Mouse (Mus musculus): Measurements from ENCODE around the gene Sptlc3. TPM values are rescaled to one million over a fixed set of nuclear protein-coding genes. Genes with fewer than 3 reads are reported as not detected.

Sptlc3 gene
- polyA plus RNA-seq, 1 experiment from 2014 or later: not detected

- Histone ChIP-seq H3K27me3 (replicated peaks; ENCODE audit: control insufficient read depth, insufficient read depth, low read length) (0 out of 2 replicates have a peak, but pooled peaks cover 2% of the 10 kb centered on the region), H3K9me3 (replicated peaks; ENCODE audit: control insufficient read depth, low read length) (no peaks in the 10 kb centered on the region), H3K9ac (ENCODE audit: low read length) (no peak overlapping the region), H3K27ac (ENCODE audit: low read depth, low read length) (no peak overlapping the region), H3K4me2 (ENCODE audit: low read length) (no peak overlapping the region), H3K4me1 (ENCODE audit: control insufficient read depth, insufficient read depth, low read length) (no peaks in the 10 kb centered on the region), H3K36me3 (ENCODE audit: control insufficient read depth, insufficient read depth, low read length) (no peaks in the 10 kb centered on the region), H3K4me3 (ENCODE audit: low read depth, low read length) (no peak overlapping the region)
- DNase-seq (ENCODE audit: low spot score): peak; percentile 85
- ATAC-seq: peak; percentile 91
- WGBS: 42% methylated on average over 10 of the region's 10 CpGs
Observed at GRCm38 (mm10) chr2:139590888-139591698, 97.4 kb downstream of the Sptlc3 start.

- Histone ChIP-seq H3K9ac (ENCODE audit: low read length) (no peak overlapping the region), H3K4me1 (ENCODE audit: control insufficient read depth, insufficient read depth, low read length) (no peaks in the 10 kb centered on the region), H3K9me3 (replicated peaks; ENCODE audit: control insufficient read depth, low read length) (no peaks in the 10 kb centered on the region), H3K27ac (ENCODE audit: low read depth, low read length) (no peak overlapping the region), H3K27me3 (replicated peaks; ENCODE audit: control insufficient read depth, insufficient read depth, low read length) (0 out of 2 replicates have a peak, but pooled peaks cover 2% of the 10 kb centered on the region), H3K4me3 (ENCODE audit: low read depth, low read length) (no peak overlapping the region), H3K4me2 (ENCODE audit: low read length) (no peak overlapping the region), H3K36me3 (ENCODE audit: control insufficient read depth, insufficient read depth, low read length) (no peaks in the 10 kb centered on the region)
- no peak for ATAC-seq
- 88% methylated on average over 7 of the region's 7 CpGs for WGBS
- no peak for DNase-seq (ENCODE audit: low spot score)
Observed at GRCm38 (mm10) chr2:139592109-139592508, 98.4 kb downstream of the Sptlc3 start.

DNA sequence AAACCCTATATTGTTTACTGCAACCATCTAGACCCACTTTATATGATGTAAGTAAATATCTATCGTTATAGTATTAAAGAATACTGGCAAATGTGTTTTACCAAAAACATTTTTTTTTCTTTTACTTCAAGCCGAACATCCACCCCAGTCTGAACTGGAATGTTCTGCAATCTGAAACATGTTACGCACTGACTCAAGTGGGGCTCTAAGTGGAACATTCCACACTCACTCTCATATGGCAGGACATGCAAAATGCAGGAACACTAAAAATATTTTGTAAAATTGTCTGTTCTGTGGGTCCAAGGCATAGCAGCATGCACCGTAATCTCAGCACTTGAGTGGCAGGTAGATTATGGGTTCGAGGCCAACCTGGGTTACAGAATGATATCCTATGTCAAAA lies 103.5 kb downstream of the Sptlc3 start:
- DNase-seq (ENCODE audit: low spot score) (no peak), ATAC-seq (no peak)
- Histone ChIP-seq H3K27me3 (replicated peaks; ENCODE audit: control insufficient read depth, insufficient read depth, low read length) (no peaks in the 10 kb centered on the region), H3K4me1 (ENCODE audit: control insufficient read depth, insufficient read depth, low read length) (no peaks in the 10 kb centered on the region), H3K27ac (ENCODE audit: low read depth, low read length) (no peak overlapping the region), H3K4me3 (ENCODE audit: low read depth, low read length) (no peak overlapping the region), H3K9me3 (replicated peaks; ENCODE audit: control insufficient read depth, low read length) (no peaks in the 10 kb centered on the region), H3K4me2 (ENCODE audit: low read length) (no peak overlapping the region), H3K9ac (ENCODE audit: low read length) (no peak overlapping the region), H3K36me3 (ENCODE audit: control insufficient read depth, insufficient read depth, low read length) (no peaks in the 10 kb centered on the region)
- WGBS: 92% methylated on average over 5 of the region's 5 CpGs

DNA sequence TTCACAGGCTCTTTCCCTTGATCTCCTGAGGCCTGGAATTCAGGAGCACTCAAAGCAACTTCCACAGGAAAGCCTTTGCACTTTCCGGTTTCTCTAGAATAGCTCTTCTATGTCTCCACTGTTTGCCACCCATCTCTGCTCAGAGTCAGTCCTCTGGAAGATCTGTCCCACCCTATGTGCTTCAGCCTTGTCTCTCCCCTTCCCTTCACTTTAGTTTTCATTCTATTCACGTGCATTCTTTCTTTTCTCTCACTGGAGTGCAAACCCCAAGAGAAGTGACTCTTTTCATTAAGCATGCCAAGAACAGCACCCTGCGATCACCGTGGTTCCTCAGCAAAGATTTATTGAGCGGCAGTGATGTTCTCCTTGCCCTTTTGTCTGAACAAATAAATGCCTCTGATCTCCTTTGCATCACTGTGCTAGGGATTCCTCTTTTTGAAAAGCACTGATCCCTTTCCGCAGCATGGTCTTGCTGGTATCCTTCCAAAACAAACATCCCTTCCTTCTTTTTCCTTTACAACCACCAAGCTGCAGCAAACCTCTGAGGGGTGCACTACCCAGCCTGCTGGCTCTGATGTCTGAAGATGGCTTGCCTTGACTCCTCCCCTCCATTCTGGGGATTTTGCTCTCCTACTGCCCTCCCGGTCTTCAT lies 108.0 kb downstream of the Sptlc3 start:
- no peak overlapping the region for H3K4me2 ChIP-seq (ENCODE audit: low read length)
- 35% methylated on average over 7 of the region's 7 CpGs for WGBS
- no peaks in the 10 kb centered on the region for H3K36me3 ChIP-seq (ENCODE audit: control insufficient read depth, insufficient read depth, low read length)
- H3K4me1 ChIP-seq (ENCODE audit: control insufficient read depth, insufficient read depth, low read length): no peaks in the 10 kb centered on the region
- DNase-seq (ENCODE audit: low spot score) (no peak), ATAC-seq (no peak)
- no peaks in the 10 kb centered on the region for H3K9me3 ChIP-seq (replicated peaks; ENCODE audit: control insufficient read depth, low read length)
- H3K9ac ChIP-seq (ENCODE audit: low read length): no peak overlapping the region
- H3K4me3 ChIP-seq (ENCODE audit: low read depth, low read length): no peak overlapping the region
- H3K27ac ChIP-seq (ENCODE audit: low read depth, low read length): no peak overlapping the region
- no peaks in the 10 kb centered on the region for H3K27me3 ChIP-seq (replicated peaks; ENCODE audit: control insufficient read depth, insufficient read depth, low read length)

DNA sequence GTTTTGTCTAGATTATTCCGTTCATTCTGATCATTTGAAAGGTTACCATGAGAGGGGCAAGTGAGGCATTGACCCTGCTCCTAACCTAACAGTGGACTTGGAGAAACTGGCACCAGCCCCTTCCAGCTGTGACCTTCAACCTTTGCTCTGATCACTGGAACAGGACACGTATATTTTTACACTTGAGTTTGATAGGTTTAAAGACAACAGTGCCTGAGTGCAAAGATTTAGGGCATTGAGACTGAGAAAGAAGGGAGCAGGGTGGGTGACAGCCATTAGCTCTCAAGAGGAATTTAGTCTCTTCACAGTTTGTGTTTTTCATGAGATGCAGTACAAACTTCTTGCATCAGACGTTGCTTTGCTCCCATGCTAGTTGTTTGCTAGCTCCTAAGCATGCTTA lies 114.5 kb downstream of the Sptlc3 start:
- DNase-seq (ENCODE audit: low spot score): no peak
- no peak for ATAC-seq
- H3K27ac ChIP-seq (ENCODE audit: low read depth, low read length): no peak overlapping the region
- 29% methylated on average over 3 of the region's 3 CpGs for WGBS
- H3K9ac ChIP-seq (ENCODE audit: low read length): no peak overlapping the region
- H3K4me1 ChIP-seq (ENCODE audit: control insufficient read depth, insufficient read depth, low read length): peaks cover 16% of the 10 kb centered on the region
- no peaks in the 10 kb centered on the region for H3K36me3 ChIP-seq (ENCODE audit: control insufficient read depth, insufficient read depth, low read length)
- no peaks in the 10 kb centered on the region for H3K27me3 ChIP-seq (replicated peaks; ENCODE audit: control insufficient read depth, insufficient read depth, low read length)
- no peak overlapping the region for H3K4me2 ChIP-seq (ENCODE audit: low read length)
- no peaks in the 10 kb centered on the region for H3K9me3 ChIP-seq (replicated peaks; ENCODE audit: control insufficient read depth, low read length)
- no peak overlapping the region for H3K4me3 ChIP-seq (ENCODE audit: low read depth, low read length)

- peak; percentile 38 for DNase-seq (ENCODE audit: low spot score)
Observed at GRCm38 (mm10) chr2:139608810-139609209, 115.1 kb downstream of the Sptlc3 start.

DNA sequence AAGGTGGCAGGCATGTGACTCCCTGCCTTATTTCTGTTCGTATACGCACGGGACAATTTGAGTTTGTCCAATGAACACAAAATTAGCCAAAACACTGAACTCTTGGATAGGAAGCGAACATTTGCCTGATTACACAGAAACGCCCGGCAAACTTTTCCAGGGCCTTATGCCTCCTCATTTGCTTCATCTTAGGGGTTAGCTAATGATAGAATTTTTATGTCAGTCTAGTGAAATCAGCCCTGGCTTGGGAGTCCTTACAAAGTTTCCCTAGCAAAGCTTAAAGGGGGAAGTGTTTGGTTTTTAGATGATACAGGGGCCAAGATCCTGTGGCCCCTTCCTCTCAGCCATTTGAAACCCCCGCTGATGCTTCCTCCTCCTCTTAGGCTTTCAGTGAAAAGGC lies 115.5 kb downstream of the Sptlc3 start:
- H3K9me3 ChIP-seq (replicated peaks; ENCODE audit: control insufficient read depth, low read length): no peaks in the 10 kb centered on the region
- no peak overlapping the region for H3K4me3 ChIP-seq (ENCODE audit: low read depth, low read length)
- ATAC-seq (0 out of 2 replicates have a peak, but pooled peaks have one; percentile 16), DNase-seq (ENCODE audit: low spot score) (no peak)
- 17% methylated on average over 7 of the region's 7 CpGs for WGBS
- H3K4me2 ChIP-seq (ENCODE audit: low read length): peak overlapping the region; percentile 21
- H3K27ac ChIP-seq (ENCODE audit: low read depth, low read length): no peak overlapping the region
- H3K4me1 ChIP-seq (ENCODE audit: control insufficient read depth, insufficient read depth, low read length): peaks cover 16% of the 10 kb centered on the region
- H3K27me3 ChIP-seq (replicated peaks; ENCODE audit: control insufficient read depth, insufficient read depth, low read length): no peaks in the 10 kb centered on the region
- no peaks in the 10 kb centered on the region for H3K36me3 ChIP-seq (ENCODE audit: control insufficient read depth, insufficient read depth, low read length)
- H3K9ac ChIP-seq (ENCODE audit: low read length): no peak overlapping the region

More at GRCm38 (mm10) chr2:139608810-139609209, 115.1 kb downstream of the Sptlc3 start:
- no peak overlapping the region for H3K9ac ChIP-seq (ENCODE audit: low read length)
- no peaks in the 10 kb centered on the region for H3K36me3 ChIP-seq (ENCODE audit: control insufficient read depth, insufficient read depth, low read length)
- H3K4me3 ChIP-seq (ENCODE audit: low read depth, low read length): no peak overlapping the region
- peaks cover 16% of the 10 kb centered on the region for H3K4me1 ChIP-seq (ENCODE audit: control insufficient read depth, insufficient read depth, low read length)
- H3K9me3 ChIP-seq (replicated peaks; ENCODE audit: control insufficient read depth, low read length): no peaks in the 10 kb centered on the region
- peak; percentile 45 for ATAC-seq
- no peaks in the 10 kb centered on the region for H3K27me3 ChIP-seq (replicated peaks; ENCODE audit: control insufficient read depth, insufficient read depth, low read length)
- H3K4me2 ChIP-seq (ENCODE audit: low read length): peak overlapping the region; percentile 21
- 3% methylated on average over 7 of the region's 7 CpGs for WGBS
- no peak overlapping the region for H3K27ac ChIP-seq (ENCODE audit: low read depth, low read length)

- Histone ChIP-seq H3K9me3 (replicated peaks; ENCODE audit: control insufficient read depth, low read length) (no peaks in the 10 kb centered on the region), H3K27me3 (replicated peaks; ENCODE audit: control insufficient read depth, insufficient read depth, low read length) (no peaks in the 10 kb centered on the region), H3K4me3 (ENCODE audit: low read depth, low read length) (no peak overlapping the region), H3K4me2 (ENCODE audit: low read length) (0 out of 2 replicates have a peak overlapping the region, but pooled peaks have one; percentile 8), H3K9ac (ENCODE audit: low read length) (no peak overlapping the region), H3K27ac (ENCODE audit: low read depth, low read length) (no peak overlapping the region), H3K36me3 (ENCODE audit: control insufficient read depth, insufficient read depth, low read length) (no peaks in the 10 kb centered on the region), H3K4me1 (ENCODE audit: control insufficient read depth, insufficient read depth, low read length) (peaks cover 16% of the 10 kb centered on the region)
- ATAC-seq (peak; percentile 60), DNase-seq (ENCODE audit: low spot score) (peak; percentile 43)
- WGBS: 3% methylated on average over 8 of the region's 8 CpGs
Observed at GRCm38 (mm10) chr2:139609662-139610291, 116.1 kb downstream of the Sptlc3 start.
